Mouse (Mus musculus) small intestine, adult 2 months (tissue): Measurements from ENCODE around the gene Abcc8. TPM values are rescaled to one million over a fixed set of nuclear protein-coding genes. Genes with fewer than 3 reads are reported as not detected.

Experiments
- H3K27ac ChIP-seq: fragments of 200-500 bp; 2 replicates; pipeline ENCODE4 v1.5.1; 2012; ENCODE audit warnings: low read depth, low read length, control low read depth, inconsistent platforms; ENCODE audit not compliant: insufficient read depth
- H3K27me3 ChIP-seq: fragments of 200-500 bp; 2 replicates; pipeline ENCODE4 v1.6.1; 2012; ENCODE audit warnings: mild to moderate bottlenecking, moderate library complexity, low read length, inconsistent platforms; ENCODE audit not compliant: control insufficient read depth, insufficient read depth
- H3K36me3 ChIP-seq: fragments of 200-500 bp; 2 replicates; pipeline ENCODE4 v1.6.1; 2012; ENCODE audit warnings: mild to moderate bottlenecking, low read length, control low read depth, inconsistent platforms; ENCODE audit not compliant: control insufficient read depth, insufficient read depth
- H3K4me1 ChIP-seq: fragments of 200-500 bp; 2 replicates; pipeline ENCODE4 v1.6.1; 2012; ENCODE audit warnings: low read length, inconsistent platforms, mixed read lengths; ENCODE audit not compliant: control insufficient read depth, insufficient read depth, insufficient read length
- H3K4me3 ChIP-seq: fragments of 200-500 bp; 2 replicates; pipeline ENCODE4 v1.5.1; 2012; ENCODE audit warnings: low read depth, mild to moderate bottlenecking, control low read depth, inconsistent platforms, low read length, moderate library complexity
- CTCF ChIP-seq: fragments of 200-500 bp; IDR thresholded peaks from 2 replicates; pipeline ENCODE4 v1.5.1; 2012; ENCODE audit warnings: low read depth, mild to moderate bottlenecking, control low read depth, inconsistent platforms, low read length, moderate library complexity, mixed read lengths; ENCODE audit not compliant: insufficient replicate concordance, insufficient read length; ENCODE audit errors: extremely low read depth
- POLR2A ChIP-seq: fragments of 200-500 bp; IDR thresholded peaks from 2 replicates; pipeline ENCODE4 v1.6.1; 2012; ENCODE audit warnings: low read depth, mild to moderate bottlenecking, control low read depth, inconsistent platforms, low read length, moderate library complexity
- WGBS: fragments of 180-500 bp; shearing (Covaris S2); methylation state at CpG from one replicate; pipeline ENCODE4 v1.1.7; 2018; 5-methylcytosine and 5-hydroxymethylcytosine counted together
- polyA plus RNA-seq: library from polyadenylated mRNA; depleted of rRNA; stranded (reverse); fragments of >200 nt; gene quantifications from 2 replicates; pipeline ENCODE4 v1.2.3, GENCODE M21; 2012

Abcc8 gene
- polyA plus RNA-seq, 1 experiment = 1.3 TPM

DNA sequence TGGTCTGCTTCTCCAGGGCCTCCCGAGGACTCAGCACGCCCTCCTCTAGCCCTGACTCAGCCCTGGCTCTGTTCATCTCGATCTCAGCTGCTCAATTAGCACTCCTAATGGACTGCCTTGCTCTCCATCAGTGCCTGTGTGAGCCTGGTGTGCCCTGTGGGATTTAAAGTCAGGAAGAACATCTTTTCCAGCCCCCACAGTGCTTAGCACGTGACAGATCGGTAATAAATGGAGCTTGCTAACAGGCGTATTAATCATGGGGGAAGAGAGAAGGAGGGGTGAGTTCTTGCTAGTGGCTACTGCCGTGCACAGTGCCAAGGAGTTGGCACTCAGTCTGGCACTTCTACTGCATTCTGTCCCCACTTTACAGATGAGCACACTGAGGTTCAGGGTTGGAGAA lies 51.6 kb downstream of the Abcc8 start:
- no peak overlapping the region for H3K27ac ChIP-seq
- no peak overlapping the region for H3K4me3 ChIP-seq
- H3K27me3 ChIP-seq = no peaks in the 10 kb centered on the region
- no peaks in the 10 kb centered on the region for H3K36me3 ChIP-seq
- 39% methylated on average over 7 of the region's 7 CpGs for WGBS
- no peak for TF ChIP-seq POLR2A
- TF ChIP-seq CTCF = no peak
- peaks cover 4% of the 10 kb centered on the region; the same call in 1 of the 2 replicates for H3K4me1 ChIP-seq

DNA sequence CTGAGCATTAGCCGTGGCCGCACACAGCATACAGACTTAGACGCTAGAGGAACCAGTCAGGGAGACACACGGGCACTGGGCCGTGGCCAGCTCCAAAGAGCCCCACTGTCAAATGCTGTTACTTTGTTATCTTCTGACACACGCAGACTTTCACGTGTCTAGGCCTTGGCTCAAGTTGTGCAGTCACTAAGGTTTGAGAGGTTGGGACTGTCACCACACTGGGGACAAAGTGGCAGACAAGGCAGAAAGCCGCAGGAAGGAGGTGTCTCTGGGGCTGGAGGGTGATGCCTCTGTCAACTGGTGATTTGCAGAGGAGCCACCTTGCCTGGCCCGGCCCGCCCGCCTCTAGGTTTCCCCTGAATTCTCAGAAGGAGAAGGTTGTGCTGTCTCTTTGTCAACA lies 54.5 kb downstream of the Abcc8 start:
- H3K27ac ChIP-seq = no peak overlapping the region
- TF ChIP-seq CTCF (no peak), POLR2A (no peak)
- H3K27me3 ChIP-seq = no peaks in the 10 kb centered on the region
- 93% methylated on average over 11 of the region's 11 CpGs for WGBS
- no peaks in the 10 kb centered on the region for H3K36me3 ChIP-seq
- H3K4me3 ChIP-seq = no peak overlapping the region
- H3K4me1 ChIP-seq = no peaks in the 10 kb centered on the region

DNA sequence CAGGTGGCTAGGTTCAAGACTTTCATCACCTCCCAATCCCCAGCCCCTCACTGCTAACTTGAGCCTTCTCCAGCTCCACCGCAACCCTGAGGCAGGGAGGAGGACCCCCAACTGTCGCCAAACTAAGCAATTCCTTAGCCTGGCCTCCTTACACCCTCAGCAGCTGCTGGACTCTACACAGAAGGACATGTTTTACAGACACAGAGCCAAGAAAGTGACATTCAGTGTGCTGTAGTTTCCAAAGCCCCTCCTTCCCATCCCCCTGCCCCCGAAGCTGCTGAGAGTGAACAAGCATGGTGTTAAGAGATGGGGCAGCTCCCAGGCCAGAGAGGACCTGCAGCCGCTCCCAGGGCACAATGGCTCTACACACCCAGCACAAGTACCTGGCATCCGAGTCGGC lies 55.4 kb downstream of the Abcc8 start:
- Histone ChIP-seq H3K27ac (no peak overlapping the region), H3K36me3 (no peaks in the 10 kb centered on the region), H3K4me1 (no peaks in the 10 kb centered on the region), H3K27me3 (no peaks in the 10 kb centered on the region), H3K4me3 (no peak overlapping the region)
- TF ChIP-seq POLR2A = no peak
- no peak for TF ChIP-seq CTCF
- 87% methylated on average over 6 of the region's 6 CpGs for WGBS

DNA sequence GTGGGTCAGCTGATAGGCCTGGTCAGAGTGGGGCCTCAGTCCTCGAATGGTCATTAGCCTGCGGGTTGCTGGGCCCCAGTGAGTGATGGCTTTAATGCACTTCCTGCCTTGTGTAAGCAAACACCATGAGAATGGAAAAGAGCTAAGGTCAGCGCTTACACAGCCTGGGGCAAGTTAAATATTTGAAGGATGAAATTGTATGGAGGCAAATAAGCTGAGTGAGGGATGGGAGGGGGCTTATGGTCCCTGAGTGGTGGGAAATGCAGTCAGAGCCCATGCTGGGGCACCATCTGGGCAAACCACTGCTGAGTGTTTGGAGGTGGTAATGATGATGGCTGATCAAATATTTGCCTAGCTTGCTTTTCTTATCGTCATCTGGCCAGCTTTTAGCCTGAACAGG lies 56.9 kb downstream of the Abcc8 start:
- 8% methylated on average over 4 of the region's 4 CpGs for WGBS
- H3K27me3 ChIP-seq = no peaks in the 10 kb centered on the region
- H3K4me3 ChIP-seq = no peak overlapping the region
- no peaks in the 10 kb centered on the region for H3K36me3 ChIP-seq
- no peak overlapping the region for H3K27ac ChIP-seq
- TF ChIP-seq POLR2A (no peak), CTCF (no peak)
- H3K4me1 ChIP-seq = no peaks in the 10 kb centered on the region

DNA sequence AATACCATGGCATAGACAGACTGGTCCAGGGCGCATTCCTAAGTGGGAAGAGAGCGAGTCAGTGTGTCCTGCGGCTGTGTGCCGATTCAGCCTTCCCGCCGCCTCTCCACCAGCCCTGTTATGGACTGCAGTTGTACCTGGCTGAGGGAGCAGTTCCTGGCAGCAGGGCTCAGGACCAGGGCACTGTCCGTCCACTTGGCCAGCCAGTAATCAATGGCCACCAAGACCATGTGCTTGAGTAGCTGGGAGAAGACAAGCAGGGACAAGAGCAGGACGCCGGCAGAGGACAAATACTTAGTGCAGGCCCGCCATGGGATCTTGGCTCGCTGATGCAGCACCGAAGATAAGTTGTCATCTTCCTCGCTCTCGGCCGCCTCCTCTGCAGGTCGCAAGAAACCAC lies 62.8 kb downstream of the Abcc8 start:
- 93% methylated on average over 16 of the region's 16 CpGs for WGBS
- H3K4me1 ChIP-seq = no peaks in the 10 kb centered on the region
- H3K27me3 ChIP-seq = no peaks in the 10 kb centered on the region
- TF ChIP-seq CTCF (no peak), POLR2A (no peak)
- H3K36me3 ChIP-seq = no peaks in the 10 kb centered on the region
- no peak overlapping the region for H3K4me3 ChIP-seq
- no peak overlapping the region for H3K27ac ChIP-seq

DNA sequence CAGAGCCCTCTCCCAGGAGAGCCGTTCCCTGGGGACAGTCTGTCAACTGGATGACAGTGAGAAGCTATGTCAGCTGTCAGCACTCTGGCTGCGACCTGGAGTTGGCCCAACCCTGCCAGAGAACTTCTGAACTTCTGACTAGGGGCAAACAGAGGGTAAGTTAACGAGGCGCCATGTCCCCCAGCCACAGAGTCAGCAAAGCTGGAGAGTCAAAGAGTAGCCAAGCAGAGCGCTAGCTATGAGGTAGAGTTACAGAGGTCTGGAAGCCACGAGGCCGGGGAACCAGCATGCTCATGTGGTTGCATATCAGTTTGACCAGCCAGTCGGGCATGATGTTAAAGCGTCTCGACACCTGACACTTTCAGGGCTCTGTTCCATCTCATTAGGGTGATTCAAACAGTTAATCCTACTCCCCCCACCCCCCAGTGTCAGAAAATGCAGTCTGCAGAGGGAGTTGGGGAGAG lies 63.7 kb downstream of the Abcc8 start:
- no peak overlapping the region for H3K27ac ChIP-seq
- H3K4me1 ChIP-seq = no peaks in the 10 kb centered on the region
- WGBS = 55% methylated on average over 10 of the region's 10 CpGs
- TF ChIP-seq POLR2A = no peak
- TF ChIP-seq CTCF = no peak
- no peaks in the 10 kb centered on the region for H3K27me3 ChIP-seq
- H3K36me3 ChIP-seq = no peaks in the 10 kb centered on the region
- H3K4me3 ChIP-seq = no peak overlapping the region

DNA sequence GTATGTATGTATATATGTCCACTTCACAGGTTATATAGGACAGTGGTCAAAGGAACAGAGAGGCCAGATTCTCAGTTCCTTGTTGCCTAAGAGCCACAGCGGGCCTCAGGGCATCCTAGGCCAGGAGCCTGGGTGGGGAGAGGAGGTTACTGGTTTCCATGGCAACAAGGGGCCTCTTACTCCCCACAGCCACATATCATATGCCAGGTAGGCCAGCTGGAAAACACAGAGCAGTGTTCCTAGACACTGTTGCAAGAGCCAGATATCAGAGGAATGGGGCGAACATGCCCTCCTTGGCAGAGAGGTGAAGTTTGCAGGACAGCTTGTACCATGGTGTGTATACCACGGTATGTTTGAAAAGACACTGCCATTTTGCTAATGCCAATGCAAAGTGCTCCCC lies 66.4 kb downstream of the Abcc8 start:
- Histone ChIP-seq H3K36me3 (no peaks in the 10 kb centered on the region), H3K4me1 (no peaks in the 10 kb centered on the region), H3K27ac (no peak overlapping the region), H3K4me3 (no peak overlapping the region), H3K27me3 (no peaks in the 10 kb centered on the region)
- WGBS = 34% methylated on average over 3 of the region's 3 CpGs
- TF ChIP-seq CTCF = no peak
- no peak for TF ChIP-seq POLR2A

DNA sequence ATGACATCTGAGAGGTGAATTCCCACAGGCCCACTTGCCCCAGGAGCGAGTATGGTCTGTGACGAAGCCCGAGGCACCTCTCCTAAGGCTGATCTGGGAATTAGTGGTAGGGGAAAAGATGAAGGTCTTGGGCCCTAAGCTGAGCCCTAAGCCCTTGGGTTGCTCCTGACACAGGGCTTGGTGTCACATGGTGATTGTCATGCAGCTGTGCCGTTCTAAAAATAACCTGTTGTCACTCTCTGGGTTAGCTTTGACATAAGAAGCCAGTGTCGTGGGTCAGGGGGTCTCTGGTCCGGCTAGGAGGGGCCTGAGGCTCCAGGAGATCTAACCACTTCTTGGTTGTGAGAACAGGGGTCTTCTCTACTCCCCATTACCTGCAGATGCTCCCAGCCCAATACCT lies 67.9 kb downstream of the Abcc8 start:
- H3K4me3 ChIP-seq = no peak overlapping the region
- 72% methylated on average over 6 of the region's 6 CpGs for WGBS
- TF ChIP-seq CTCF = no peak
- TF ChIP-seq POLR2A = no peak
- H3K27me3 ChIP-seq = no peaks in the 10 kb centered on the region
- no peak overlapping the region for H3K27ac ChIP-seq
- no peaks in the 10 kb centered on the region for H3K4me1 ChIP-seq
- H3K36me3 ChIP-seq = no peaks in the 10 kb centered on the region
